8 mouse cellular contexts compared by ENCODE assay signal in genomic region chr4:148654701-148655398, GRCm38 (mm10). TPM values are rescaled to one million over a fixed set of nuclear protein-coding genes. Genes with fewer than 3 reads are reported as not detected.
DNase-seq lines count a peak whose midpoint lies in the region; ATAC-seq and TF ChIP-seq lines count a peak whose summit lies in the region.
"Had no signal": no experiment of that assay in that cellular context is flagged by ENCODE, and none has a peak within 500 bp of the region (broad histone marks: within the 10 kb centered on the region; RNA-seq: fewer than 3 reads in every experiment).

No protein-coding gene starts in this region.

- H3K9me3 ChIP-seq in G1E (replicated peaks), result peaks cover 3% of the 10 kb centered on the region; the same call in 1 of the 2 replicates
- H3K9me3 ChIP-seq: neural tube, embryonic 13.5 days had no signal

- H3K4me1 ChIP-seq in G1E (ENCODE audit: insufficient read depth, low read depth, low read length), result no peaks in the 10 kb centered on the region
- H3K4me1 ChIP-seq in bone marrow, adult 2 months (ENCODE audit: control insufficient read depth, insufficient read depth, low read length), result no peaks in the 10 kb centered on the region

- no peak for TF ChIP-seq POLR2A in bone marrow, adult 2 months (IDR thresholded peaks at IDR 0.05; ENCODE audit: borderline replicate concordance, control insufficient read depth, low read depth, low read length)

- ATAC-seq in G1E (ENCODE audit: extremely low read depth, insufficient number of reproducible peaks, low FRiP score, poor library complexity, severe bottlenecking), result no peak
- peak; percentile 76 for ATAC-seq in megakaryocyte-erythroid progenitor cell, adult 5-6 weeks (replicated peaks; ENCODE audit: low FRiP score, low TSS enrichment, poor library complexity, severe bottlenecking)

- no peaks in the 10 kb centered on the region for H3K36me3 ChIP-seq in G1E (replicated peaks)
- H3K36me3 ChIP-seq: neural tube, embryonic 13.5 days had no signal

- TF ChIP-seq CTCF in G1E (IDR thresholded peaks at IDR 0.05; ENCODE audit: low read depth, low read length), result peak; percentile 17; the same call in 1 of the 2 replicates
- TF ChIP-seq CTCF in bone marrow, adult 2 months (IDR thresholded peaks at IDR 0.05; ENCODE audit: control insufficient read depth, insufficient read depth, low read length), result peak; percentile 59

- WGBS in bone marrow, adult 2 months, result 91% methylated on average over 18 of the region's 18 CpGs

- no peak overlapping the region for H3K4me3 ChIP-seq in G1E (ENCODE audit: low read depth, low read length)
- H3K4me3 ChIP-seq in bone marrow, adult 2 months (replicated peaks; ENCODE audit: control insufficient read depth, low read depth, low read length), result no peak overlapping the region
- H3K4me3 ChIP-seq: neural tube, embryonic 13.5 days had no signal

- no peak overlapping the region for H3K27ac ChIP-seq in bone marrow, adult 2 months (ENCODE audit: control insufficient read depth, insufficient read depth, low read depth, low read length, poor library complexity)
- H3K27ac ChIP-seq: neural tube, embryonic 13.5 days had no signal

- H3K27me3 ChIP-seq in G1E (ENCODE audit: insufficient read depth, low read length), result peaks cover 25% of the 10 kb centered on the region

- peak; percentile 31 for DNase-seq in layer of hippocampus, adult 9-10 months (ENCODE audit: low spot score)
- DNase-seq in layer of hippocampus, adult 8-10 months (ENCODE audit: low spot score in 2 of 2), result no peak
- DNase-seq in G1E (ENCODE audit: low spot score), result no peak
- peak; percentile 80 for DNase-seq in kidney, adult 9 months
- DNase-seq in gastrocnemius, postnatal 4 days (ENCODE audit: low spot score in 2 of 2), result no peak

RNA-seq across cellular contexts. Expression of gene Gm572, which starts 11.7 kb away (rescaled TPM):
- total RNA-seq in layer of hippocampus, adult 8-10 months (2022), result not detected
- total RNA-seq in G1E (2014; fragmentation: Nextera tagmentation) (not detected in 2 replicates), G1E (2017) (not detected in 2 replicates)
- polyA plus RNA-seq in G1E (2012), result not detected in 2 replicates
- polyA plus RNA-seq in bone marrow, adult 2 months (2011; ENCODE audit: insufficient read depth, insufficient read length, low replicate concordance, missing spikeins), result not detected in 2 replicates
- total RNA-seq in megakaryocyte-erythroid progenitor cell, adult 5-6 weeks (2014; fragmentation: Nextera tagmentation), result not detected in 2 replicates
- not detected in 2 replicates for total RNA-seq in megakaryocyte-erythroid progenitor cell, adult 5-6 weeks (2017)
- 1 to 10 TPM; 7.3 to 8.7 TPM for total RNA-seq in gastrocnemius, postnatal 4 days (2021)
- polyA plus RNA-seq: neural tube, embryonic 13.5 days had no signal

RNA-seq across cellular contexts. Expression of gene Tardbp, which starts 28.0 kb away (rescaled TPM):
- 100 to 1,000 TPM; 172 to 235 (median 219) TPM for total RNA-seq in layer of hippocampus, adult 8-10 months (2022)
- total RNA-seq in G1E (2014; fragmentation: Nextera tagmentation) (296 and 308 TPM in 2 replicates), G1E (2017) (465 and 649 TPM in 2 replicates)
- 26.7 and 59.3 TPM in 2 replicates for polyA plus RNA-seq in G1E (2012)
- 172 and 301 TPM in 2 replicates for polyA plus RNA-seq in bone marrow, adult 2 months (2011; ENCODE audit: insufficient read depth, insufficient read length, low replicate concordance, missing spikeins)
- 456 and 583 TPM in 2 replicates for total RNA-seq in megakaryocyte-erythroid progenitor cell, adult 5-6 weeks (2014; fragmentation: Nextera tagmentation)
- total RNA-seq in megakaryocyte-erythroid progenitor cell, adult 5-6 weeks (2017), result 804 and 881 TPM in 2 replicates
- total RNA-seq in gastrocnemius, postnatal 4 days (2021), result 100 to 1,000 TPM; 200 to 267 TPM

RNA-seq across cellular contexts. Expression of gene Masp2, which starts 52.5 kb away (rescaled TPM):
- total RNA-seq in layer of hippocampus, adult 8-10 months (2022), result 1 to 10 TPM; 1.1 to 5.5 (median 2.9) TPM
- 16.5 and 18.1 TPM in 2 replicates for total RNA-seq in G1E (2014; fragmentation: Nextera tagmentation)
- total RNA-seq in G1E (2017), result 2.3 and 2.9 TPM in 2 replicates
- 0.57 and 0.69 TPM in 2 replicates for polyA plus RNA-seq in G1E (2012)
- 2.6 TPM in 1 of 2 replicates, not detected in the other for polyA plus RNA-seq in bone marrow, adult 2 months (2011; ENCODE audit: insufficient read depth, insufficient read length, low replicate concordance, missing spikeins)
- not detected in 2 replicates for total RNA-seq in megakaryocyte-erythroid progenitor cell, adult 5-6 weeks (2014; fragmentation: Nextera tagmentation)
- 0.33 TPM in 1 of 2 replicates, not detected in the other for total RNA-seq in megakaryocyte-erythroid progenitor cell, adult 5-6 weeks (2017)
- total RNA-seq in gastrocnemius, postnatal 4 days (2021), result under 1 TPM; 0.52 to 0.88 TPM

Comparison
In these comparisons a context has a peak if more than half of its experiments do, and no peak if none do; other contexts are left out.
1. DNase-seq: peak in layer of hippocampus, adult 9-10 months (single experiment) and kidney, adult 9 months (single experiment); none in layer of hippocampus, adult 8-10 months (0 of 2), G1E (single experiment) and gastrocnemius, postnatal 4 days (0 of 2).
2. RNA of gene Gm572, which starts 11.7 kb away (total RNA-seq): 7.3 to 8.7 TPM in gastrocnemius, postnatal 4 days; not detected in layer of hippocampus, adult 8-10 months, not detected in G1E and not detected in megakaryocyte-erythroid progenitor cell, adult 5-6 weeks; every median in the first group is over 4 times any median in the second.